Mouse (Mus musculus) MEL-GATA-1-ER (cell line): ENCODE measurements around the gene Hist1h2an.
A peak's percentile ranks its signal among the peaks of the same experiment; 100 is the strongest.
"Not testable (repeated sequence)": the region's sequence is repeated elsewhere in the genome, so short reads cannot be mapped to it uniquely, and the experiment has no call there.

Experiments
- DNase-seq: peaks from one replicate; pipeline ENCODE4 v3.0.0-alpha.2; 2012; ENCODE audit warnings: low read depth; ENCODE audit errors: extremely low read depth

Hist1h2an gene

GRCm38 (mm10) chr13:21786899-21787629 lies at the start of gene Hist1h2an, which contains the start of gene Hist1h2bp:
Gene Hist1h2an (minus strand): TSS chr13:21787218.
Gene Hist1h2bp (plus strand): TSS chr13:21787461.
- peak; percentile 96 for DNase-seq

GRCm38 (mm10) chr13:21833461-21833860 lies 46.4 kb upstream of the Hist1h2an start, which contains the start of the genes Hist1h2ap and Hist1h2br:
Gene Hist1h2ap (minus strand): TSS chr13:21833507.
Gene Hist1h2br (plus strand): TSS chr13:21833743.
- DNase-seq: not testable (repeated sequence)

DNA sequence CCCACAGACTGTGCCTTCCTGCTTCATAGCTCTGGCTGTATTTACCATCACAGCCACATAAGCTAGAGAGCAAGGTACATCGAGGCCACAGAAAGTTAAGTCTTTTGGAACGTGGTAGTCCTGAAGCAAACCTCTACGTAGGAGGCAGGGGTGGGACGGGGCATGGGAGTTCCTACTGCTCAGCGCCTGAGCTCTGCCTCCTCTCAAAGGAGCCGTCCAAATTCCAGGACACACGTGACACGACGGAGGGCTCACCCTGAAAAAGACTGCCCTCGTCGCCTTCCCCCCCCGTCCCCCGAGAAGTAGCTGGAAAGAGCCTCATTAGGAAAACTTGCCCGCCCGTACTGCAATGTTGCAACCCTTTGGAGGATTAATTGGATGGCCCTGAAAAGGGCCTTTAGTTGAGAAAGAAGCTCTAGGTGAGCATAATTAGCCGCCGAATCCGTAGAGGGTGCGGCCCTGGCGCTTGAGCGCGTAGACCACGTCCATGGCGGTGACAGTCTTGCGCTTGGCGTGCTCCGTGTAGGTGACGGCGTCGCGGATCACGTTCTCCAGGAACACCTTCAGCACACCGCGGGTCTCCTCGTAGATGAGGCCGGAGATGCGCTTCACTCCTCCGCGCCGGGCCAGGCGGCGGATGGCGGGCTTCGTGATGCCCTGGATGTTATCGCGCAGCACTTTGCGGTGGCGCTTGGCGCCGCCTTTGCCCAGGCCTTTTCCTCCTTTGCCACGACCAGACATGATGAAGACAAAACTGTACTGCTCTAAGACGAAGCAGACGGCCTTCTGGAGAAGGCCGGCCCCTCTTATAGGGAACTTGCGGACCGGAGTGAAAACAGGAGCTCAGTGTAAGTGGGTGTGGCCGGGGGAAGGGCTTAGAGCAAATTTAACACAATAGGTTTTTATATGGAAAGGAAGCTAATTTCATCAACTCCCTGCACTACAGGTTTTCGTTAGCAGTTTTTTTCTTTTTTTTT lies 44.7 kb upstream of the Hist1h2an start, which contains the start of gene Hist1h4n:
Hist1h4n (minus strand) TSS at position 779 of the 977 bp plus-strand sequence.
- DNase-seq: not testable (repeated sequence)

DNA sequence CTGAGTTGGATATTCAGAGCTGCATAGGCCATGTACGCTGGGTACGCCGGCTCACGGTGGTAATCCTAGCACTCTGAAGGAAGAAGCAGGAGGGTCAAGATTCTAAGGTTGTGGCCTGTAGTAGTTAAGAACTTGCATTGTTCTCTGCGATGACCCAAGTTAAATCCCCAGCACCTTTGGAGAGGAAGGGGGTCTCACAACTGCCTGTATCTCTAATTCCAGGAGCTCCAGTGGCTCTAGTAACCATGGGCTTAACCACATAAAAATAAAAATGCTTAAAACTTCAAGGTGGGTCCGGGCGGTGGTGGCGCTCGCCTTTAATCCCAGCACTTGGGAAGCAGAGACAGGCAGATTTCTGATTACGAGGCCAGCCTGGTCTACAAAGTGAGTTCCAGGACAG lies 43.3 kb upstream of the Hist1h2an start:
- no peak for DNase-seq

- DNase-seq: no peak
Observed at GRCm38 (mm10) chr13:21828511-21828910, 41.5 kb upstream of the Hist1h2an start.

- DNase-seq: not testable (repeated sequence)
Observed at GRCm38 (mm10) chr13:21820082-21820890, 33.3 kb upstream of the Hist1h2an start.

- DNase-seq: not testable (repeated sequence)
Observed at GRCm38 (mm10) chr13:21812092-21812491, 25.1 kb upstream of the Hist1h2an start.

DNA sequence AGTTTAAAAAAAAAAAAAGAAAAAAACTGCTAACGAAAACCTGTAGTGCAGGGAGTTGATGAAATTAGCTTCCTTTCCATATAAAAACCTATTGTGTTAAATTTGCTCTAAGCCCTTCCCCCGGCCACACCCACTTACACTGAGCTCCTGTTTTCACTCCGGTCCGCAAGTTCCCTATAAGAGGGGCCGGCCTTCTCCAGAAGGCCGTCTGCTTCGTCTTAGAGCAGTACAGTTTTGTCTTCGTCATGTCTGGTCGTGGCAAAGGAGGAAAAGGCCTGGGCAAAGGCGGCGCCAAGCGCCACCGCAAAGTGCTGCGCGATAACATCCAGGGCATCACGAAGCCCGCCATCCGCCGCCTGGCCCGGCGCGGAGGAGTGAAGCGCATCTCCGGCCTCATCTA lies 24.5 kb upstream of the Hist1h2an start, which contains the start of gene Hist1h4m:
Hist1h4m (plus strand) TSS at position 208 of the 400 bp plus-strand sequence.
- DNase-seq: not testable (repeated sequence)

DNA sequence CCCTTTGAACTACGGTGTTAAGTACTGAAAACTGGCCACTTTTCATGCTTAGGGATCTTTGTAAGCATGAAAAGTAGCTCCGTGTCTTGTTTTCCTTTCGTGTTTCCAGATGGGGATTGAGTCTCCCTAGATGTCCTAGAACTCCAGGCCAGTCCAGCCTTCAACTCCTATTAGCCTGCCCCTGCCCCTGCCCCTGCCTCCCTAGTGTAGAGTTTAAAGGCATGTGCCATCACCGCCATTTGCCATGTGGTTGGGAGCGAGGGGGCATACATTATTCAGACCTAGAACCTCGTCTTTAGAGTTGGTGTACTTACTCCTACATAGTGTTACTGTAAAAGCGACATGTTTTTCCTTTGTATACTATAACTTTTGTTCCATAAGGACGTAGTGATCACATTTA lies 24.1 kb upstream of the Hist1h2an start:
- not testable (repeated sequence) for DNase-seq

- DNase-seq: not testable (repeated sequence)
Observed at GRCm38 (mm10) chr13:21810073-21810472, 23.1 kb upstream of the Hist1h2an start, which contains the start of the genes Hist1h2bq and Hist1h2ao. Gene Hist1h2bq (minus strand): TSS chr13:21810197. Gene Hist1h2ao (plus strand): TSS chr13:21810465.

GRCm38 (mm10) chr13:21803058-21803457 lies 16.0 kb upstream of the Hist1h2an start:
- not testable (repeated sequence) for DNase-seq

GRCm38 (mm10) chr13:21797163-21797562 lies 10.1 kb upstream of the Hist1h2an start:
- not testable (repeated sequence) for DNase-seq

- no peak for DNase-seq
Observed at GRCm38 (mm10) chr13:21795584-21795983, 8.6 kb upstream of the Hist1h2an start.

DNA sequence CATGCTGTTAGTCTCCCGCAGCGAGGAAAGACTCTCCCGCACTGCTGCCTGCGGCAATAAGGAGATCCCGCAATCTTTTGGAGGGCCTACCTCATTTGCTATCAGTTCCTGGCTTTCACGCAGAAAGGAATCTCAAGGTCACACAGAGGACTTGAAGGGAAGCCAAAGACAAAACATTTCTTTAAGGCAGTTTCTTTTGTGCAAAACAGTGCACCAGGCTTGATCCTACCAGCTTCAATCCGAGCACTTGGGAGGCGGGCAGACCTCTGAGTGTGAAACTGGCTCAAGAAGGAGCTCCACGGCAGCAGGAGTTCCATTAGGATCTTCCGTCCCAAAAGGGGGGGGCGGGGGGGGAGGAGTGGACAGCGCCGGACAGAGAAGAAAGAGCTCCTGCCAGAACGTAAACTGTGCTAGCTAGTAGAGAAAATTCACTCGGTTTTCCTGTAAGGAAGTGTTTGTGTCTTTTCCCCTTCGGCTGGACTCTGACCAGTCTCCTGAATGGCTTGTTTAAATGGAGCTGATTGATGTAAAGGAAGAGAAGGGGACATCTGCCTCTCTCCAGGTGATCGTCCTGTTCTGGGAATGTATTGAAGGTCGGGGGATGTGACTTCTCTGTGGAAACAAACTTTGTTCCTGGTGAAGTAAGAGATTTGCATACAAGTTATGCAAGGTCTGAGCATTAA lies 3.7 kb upstream of the Hist1h2an start:
- DNase-seq: no peak

- DNase-seq: no peak
Observed at GRCm38 (mm10) chr13:21789925-21790324, 2.9 kb upstream of the Hist1h2an start.

DNA sequence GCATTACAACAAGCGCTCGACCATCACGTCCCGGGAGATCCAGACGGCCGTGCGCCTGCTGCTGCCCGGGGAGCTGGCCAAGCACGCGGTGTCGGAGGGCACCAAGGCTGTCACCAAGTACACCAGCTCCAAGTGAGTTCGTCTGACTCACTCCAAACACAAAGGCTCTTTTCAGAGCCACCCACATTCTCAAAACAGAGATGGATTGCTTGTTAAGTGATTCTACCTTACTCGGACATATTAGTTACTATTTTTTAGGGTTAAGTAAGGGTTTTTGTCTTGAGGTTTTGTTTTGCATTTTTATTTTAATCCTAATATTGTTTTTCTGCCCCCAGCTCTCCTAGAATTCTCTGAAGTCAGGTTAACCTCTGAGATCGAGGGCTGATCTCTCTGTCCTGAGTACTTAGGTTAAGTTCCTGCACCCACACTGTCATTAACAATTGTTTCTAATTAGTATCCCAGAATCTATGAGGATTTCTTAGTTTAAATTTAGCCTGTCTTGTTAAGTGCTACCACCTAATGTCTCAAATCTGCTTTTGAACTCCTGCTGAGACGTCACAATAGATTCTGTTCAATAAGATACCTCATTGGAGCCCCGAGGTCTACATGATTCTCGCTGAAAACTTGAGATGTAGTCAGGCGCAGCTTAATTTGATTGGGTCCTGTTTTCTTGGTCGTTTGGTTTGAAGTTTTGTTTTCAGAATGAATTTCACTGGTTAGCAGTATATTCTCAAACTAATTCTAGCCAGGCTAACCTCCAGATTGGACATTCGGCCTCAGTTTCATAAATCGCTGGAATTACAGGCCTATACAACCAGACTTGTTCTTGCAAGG lies 959 bp upstream of the Hist1h2an start:
- DNase-seq: peak; percentile 70

GRCm38 (mm10) chr13:21786189-21786898 lies 674 bp downstream of the Hist1h2an start:
- peak; percentile 73 for DNase-seq

DNA sequence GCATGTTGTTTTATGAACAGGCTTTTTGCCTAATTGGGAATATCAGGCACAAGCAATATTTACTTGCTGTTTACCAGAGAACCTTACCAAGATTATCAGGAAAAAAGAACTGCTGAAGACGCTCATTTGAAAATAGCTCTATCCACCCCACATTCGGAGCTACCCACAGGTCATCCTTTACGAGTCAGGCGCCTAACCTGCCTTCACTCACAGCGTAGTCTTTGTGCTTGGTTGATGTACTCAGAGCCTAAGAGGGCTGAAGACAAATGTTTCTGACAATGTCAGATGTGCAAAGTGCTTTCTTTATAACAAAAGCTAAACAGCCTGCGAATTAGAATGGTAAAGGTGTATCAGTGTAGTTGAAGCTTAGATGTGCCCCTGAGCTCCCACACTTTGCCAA lies 2.7 kb downstream of the Hist1h2an start:
- DNase-seq: peak; percentile 26
